Mouse (Mus musculus): ENCODE data around the gene Dennd1b.

GRCm38 (mm10) chr1:139079000-139079399, 115.8 kb downstream of the Dennd1b start:
- TF ChIP-seq CTCF (IDR thresholded peaks at IDR 0.05; ENCODE audit: low read depth, low read length) (no peak), EP300 (IDR thresholded peaks at IDR 0.05; ENCODE audit: insufficient read depth, low read depth, low read length) (no peak)
